Comparison of ENCODE assay signal across 33 mouse cellular contexts in the genomic region with DNA sequence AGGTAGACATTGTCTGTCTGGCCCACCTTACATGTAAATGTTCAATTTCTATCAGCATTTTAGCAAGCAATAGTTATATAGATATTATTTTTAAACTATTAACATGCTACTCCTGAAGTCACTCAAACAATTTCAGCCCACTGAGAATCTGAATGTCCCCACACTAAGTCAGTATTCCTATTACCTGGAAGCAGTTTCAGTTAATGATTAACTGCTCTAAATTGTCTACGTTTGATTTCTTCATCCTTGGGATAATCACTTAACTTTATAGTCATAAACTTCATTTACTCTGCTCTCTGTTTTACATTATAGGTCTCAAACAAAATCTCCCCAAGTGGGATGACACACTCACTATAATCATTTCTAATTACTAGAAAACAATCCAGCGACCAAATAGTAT.
"Had no signal": no experiment of that assay in that cellular context is flagged by ENCODE, and none has a peak within 500 bp of the region (broad histone marks: within the 10 kb centered on the region; RNA-seq: fewer than 3 reads in every experiment).

No protein-coding gene starts in this region.

- DNase-seq: heart, postnatal 10 days; heart, postnatal 14 days; heart, postnatal 36 days; heart, postnatal 4 days; kidney, adult 11 months; kidney, adult 18-20 months; kidney, adult 2 months; kidney, adult 8-10 months; kidney, adult 9 months; kidney, postnatal 10 days; kidney, postnatal 14 days; kidney, postnatal 25 days; kidney, postnatal 36 days; kidney, postnatal 4 days; layer of hippocampus, adult 9-11 months; layer of hippocampus, postnatal 36 days had no signal

- H3K9ac ChIP-seq: heart, embryonic 12.5 days; heart, embryonic 13.5 days; heart, embryonic 15.5 days; hindbrain, embryonic 12.5 days; hindbrain, embryonic 13.5 days; hindbrain, embryonic 14.5 days; hindbrain, embryonic 15.5 days; kidney, embryonic 15.5 days had no signal

- H3K4me2 ChIP-seq: heart, embryonic 11.5 days; heart, embryonic 12.5 days; heart, embryonic 13.5 days; heart, embryonic 15.5 days; hindbrain, embryonic 12.5 days; hindbrain, embryonic 13.5 days; hindbrain, embryonic 14.5 days; hindbrain, embryonic 15.5 days; kidney, embryonic 15.5 days had no signal

- H3K9me3 ChIP-seq: heart, embryonic 10.5 days; heart, embryonic 12.5 days; heart, embryonic 13.5 days; heart, embryonic 15.5 days; hindbrain, embryonic 10.5 days; hindbrain, embryonic 12.5 days; hindbrain, embryonic 13.5 days; hindbrain, embryonic 15.5 days; kidney, embryonic 15.5 days had no signal

- H3K27ac ChIP-seq: heart, embryonic 10.5 days; heart, embryonic 13.5 days; heart, embryonic 15.5 days; hindbrain, embryonic 10.5 days; hindbrain, embryonic 12.5 days; hindbrain, embryonic 13.5 days; hindbrain, embryonic 14.5 days; hindbrain, embryonic 15.5 days; hindbrain, postnatal 0 days; kidney, embryonic 15.5 days; kidney, postnatal 0 days; layer of hippocampus, adult 2 months; left cerebral cortex, adult 2 months had no signal

- H3K27me3 ChIP-seq: heart, embryonic 12.5 days; heart, embryonic 13.5 days; heart, embryonic 15.5 days; hindbrain, embryonic 12.5 days; hindbrain, embryonic 13.5 days; hindbrain, embryonic 15.5 days; kidney, embryonic 15.5 days had no signal

- H3K4me1 ChIP-seq: heart, embryonic 10.5 days; heart, embryonic 12.5 days; heart, embryonic 13.5 days; heart, embryonic 15.5 days; hindbrain, embryonic 10.5 days; hindbrain, embryonic 12.5 days; hindbrain, embryonic 13.5 days; hindbrain, embryonic 15.5 days; kidney, embryonic 15.5 days had no signal

- H3K4me3 ChIP-seq: heart, embryonic 10.5 days; heart, embryonic 12.5 days; heart, embryonic 13.5 days; heart, embryonic 15.5 days; hindbrain, embryonic 10.5 days; hindbrain, embryonic 12.5 days; hindbrain, embryonic 13.5 days; hindbrain, embryonic 15.5 days; kidney, embryonic 15.5 days; layer of hippocampus, adult 2 months; left cerebral cortex, adult 2 months had no signal

- ATAC-seq: hindbrain, embryonic 16.5 days; hindbrain, postnatal 0 days; inflammation-experienced regulatory T-cells, adult 6 months had no signal
